Mouse (Mus musculus) cerebellum, postnatal 36 days (tissue): ENCODE measurements around the gene Jun.
A peak's percentile ranks its signal among the peaks of the same experiment; 100 is the strongest.

Experiments
- DNase-seq, 2 experiments: peaks; one replicate each; pipeline ENCODE4 v3.0.0; 2021 to 2022; ENCODE audit warnings: mixed read lengths in 2 of 2

Jun gene

GRCm38 (mm10) chr4:95073214-95073750 is 21.3 kb upstream of the Jun start:
- no peak for DNase-seq

- no peak for DNase-seq
Observed at GRCm38 (mm10) chr4:95070407-95070806, 18.4 kb upstream of the Jun start.

GRCm38 (mm10) chr4:95068045-95068948 is 16.3 kb upstream of the Jun start:
- no peak for DNase-seq

- no peak for DNase-seq
Observed at GRCm38 (mm10) chr4:95063609-95064210, 11.7 kb upstream of the Jun start.

GRCm38 (mm10) chr4:95062873-95063272 is 10.9 kb upstream of the Jun start:
- no peak for DNase-seq

GRCm38 (mm10) chr4:95057264-95057663 is 5.2 kb upstream of the Jun start:
- no peak for DNase-seq

GRCm38 (mm10) chr4:95055276-95055675 is 3.3 kb upstream of the Jun start:
- DNase-seq: no peak

- DNase-seq: no peak
Observed at GRCm38 (mm10) chr4:95054336-95054735, 2.3 kb upstream of the Jun start.

GRCm38 (mm10) chr4:95053791-95054117 is 1.7 kb upstream of the Jun start:
- peak; percentile 64 to 65 for DNase-seq

- DNase-seq: peak; percentile 90 to 94
Observed at GRCm38 (mm10) chr4:95053041-95053790, 1.2 kb upstream of the Jun start.

GRCm38 (mm10) chr4:95051311-95051871 is 631 bp downstream of the Jun start:
- DNase-seq: peak in 1 of 2 experiments; percentile 57

GRCm38 (mm10) chr4:95050518-95051278 is 1.3 kb downstream of the Jun start:
- DNase-seq: peak; percentile 68 to 69

- peak; percentile 85 to 89 for DNase-seq
Observed at GRCm38 (mm10) chr4:95049884-95050517, 2.0 kb downstream of the Jun start.

GRCm38 (mm10) chr4:95049153-95049552 is 2.9 kb downstream of the Jun start:
- no peak for DNase-seq

- no peak for DNase-seq
Observed at GRCm38 (mm10) chr4:95048731-95049100, 3.3 kb downstream of the Jun start.

GRCm38 (mm10) chr4:95048021-95048730 is 3.8 kb downstream of the Jun start:
- DNase-seq: no peak

- no peak for DNase-seq
Observed at GRCm38 (mm10) chr4:95045133-95045532, 6.9 kb downstream of the Jun start.

GRCm38 (mm10) chr4:95044721-95045120 is 7.3 kb downstream of the Jun start:
- no peak for DNase-seq

GRCm38 (mm10) chr4:95038024-95038423 is 14.0 kb downstream of the Jun start:
- no peak for DNase-seq

- DNase-seq: no peak
Observed at GRCm38 (mm10) chr4:95031158-95031557, 20.9 kb downstream of the Jun start.
